Mouse (Mus musculus) cerebellum, adult 9-11 months (tissue): Measurements from ENCODE around the gene Rcor1.

Experiments
- DNase-seq: peaks from one replicate; pipeline ENCODE4 v3.0.0; 2022

Gene Rcor1

GRCm38 (mm10) chr12:111071009-111071408, 31.9 kb downstream of the Rcor1 start:
- DNase-seq, result no peak

- no peak for DNase-seq
Observed at GRCm38 (mm10) chr12:111071477-111072152, 32.5 kb downstream of the Rcor1 start.

DNA sequence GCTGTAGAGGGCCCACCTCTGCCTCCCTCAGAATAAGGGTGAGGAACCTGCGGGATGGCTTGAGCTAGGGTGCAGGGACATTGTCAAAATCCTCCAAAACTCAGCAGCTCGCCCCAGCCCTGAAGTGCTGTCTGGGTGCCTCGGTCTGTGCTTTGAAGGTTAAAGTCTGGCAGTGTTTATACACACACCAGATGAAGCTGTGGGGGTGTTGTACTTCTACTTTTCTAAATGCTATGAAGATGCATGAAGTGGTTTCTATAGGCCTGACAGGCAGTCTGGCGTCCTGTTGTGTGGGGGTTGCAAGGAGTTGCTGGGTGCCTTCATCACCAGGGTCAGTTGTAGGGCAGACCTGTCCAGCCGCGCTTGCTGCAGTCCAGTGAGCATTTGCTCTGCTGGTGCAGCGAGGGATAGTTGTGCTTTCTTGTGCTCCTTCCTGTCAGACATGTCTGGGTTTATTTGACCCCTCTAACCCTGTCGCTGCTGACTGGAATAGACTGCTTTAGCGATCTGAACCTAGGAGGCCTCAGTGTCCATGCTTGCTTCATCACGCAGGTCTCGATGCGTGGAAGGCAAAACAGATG, 37.3 kb downstream of the Rcor1 start:
- no peak for DNase-seq

GRCm38 (mm10) chr12:111085579-111085978, 46.4 kb downstream of the Rcor1 start:
- DNase-seq, result no peak

DNA sequence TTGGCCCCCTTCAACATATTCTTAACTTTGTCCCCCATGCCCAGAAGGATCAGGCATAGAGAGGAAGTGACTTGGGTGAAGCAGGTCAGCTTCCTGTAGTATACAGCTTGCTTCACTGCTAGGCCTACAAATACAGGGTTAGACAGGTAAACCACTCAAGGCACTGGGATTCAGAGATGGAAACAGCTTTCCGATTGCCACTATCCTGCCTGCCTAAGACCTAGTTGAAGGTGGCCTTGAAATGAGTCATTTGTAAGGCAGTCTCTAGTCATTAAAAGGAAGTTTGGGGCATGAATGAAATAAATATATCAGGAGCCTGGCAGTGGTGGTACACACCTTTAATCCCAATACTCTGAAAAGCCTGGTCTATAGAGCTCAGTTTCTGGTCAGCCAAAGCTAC, 47.9 kb downstream of the Rcor1 start:
- DNase-seq, result no peak

DNA sequence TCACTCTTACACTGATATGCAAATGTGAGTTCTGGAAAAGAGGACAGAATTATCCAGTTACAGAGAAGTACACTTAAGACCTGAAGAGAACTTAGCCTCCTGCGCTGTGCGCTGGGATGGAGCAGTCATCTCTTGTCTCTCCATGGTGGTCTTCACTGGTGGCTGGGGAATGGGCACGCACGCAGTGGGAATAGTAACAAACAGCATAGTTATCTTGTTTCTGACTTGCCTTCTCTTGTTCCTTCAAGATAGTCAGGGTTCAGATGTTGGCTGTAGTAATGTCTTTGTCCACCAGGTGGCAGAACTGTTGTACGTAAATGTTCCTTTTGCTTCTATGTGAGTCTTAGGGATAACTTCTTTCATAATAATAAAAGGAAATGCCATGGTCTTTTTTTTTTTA, 49.0 kb downstream of the Rcor1 start:
- DNase-seq, result peak; percentile 61

DNA sequence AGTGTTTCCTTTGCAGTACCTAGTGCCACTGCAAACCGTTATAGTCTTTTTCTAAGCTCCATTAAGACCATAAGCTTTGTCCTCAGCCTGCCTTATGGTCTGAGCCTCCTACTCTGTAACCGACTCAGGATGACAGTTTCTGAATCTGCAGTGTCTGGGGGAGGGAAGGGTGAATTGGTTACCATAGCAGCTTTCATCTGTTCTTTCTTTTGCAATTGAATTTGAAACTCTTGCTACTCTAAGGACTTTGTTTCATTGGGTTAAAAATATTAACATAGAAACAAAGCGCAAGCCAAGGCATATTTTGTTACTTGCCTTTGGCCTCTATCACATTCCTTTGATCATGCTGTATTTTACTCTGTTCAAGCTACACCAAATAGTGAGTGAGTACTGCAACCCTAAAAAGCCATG, 49.6 kb downstream of the Rcor1 start:
- no peak for DNase-seq

DNA sequence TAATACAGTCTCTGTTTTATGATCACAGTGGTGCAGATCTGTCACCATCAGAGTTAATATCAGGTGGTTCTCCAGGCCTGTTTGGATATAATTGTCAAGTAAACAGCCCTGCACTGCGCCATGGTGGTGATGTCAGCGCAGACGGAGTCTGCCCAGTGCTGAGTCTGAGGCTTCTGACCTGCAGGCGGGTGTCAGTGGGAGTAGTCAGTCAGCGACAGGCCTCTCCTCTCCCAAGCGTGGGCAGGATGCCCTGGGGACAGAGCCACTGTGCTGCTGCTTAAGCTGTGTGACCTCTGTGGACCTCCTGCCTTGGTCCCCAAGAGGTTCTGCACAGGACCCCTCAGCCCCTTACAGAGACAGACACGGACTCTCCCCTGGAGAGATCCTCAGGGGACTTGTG, 50.0 kb downstream of the Rcor1 start:
- no peak for DNase-seq

DNA sequence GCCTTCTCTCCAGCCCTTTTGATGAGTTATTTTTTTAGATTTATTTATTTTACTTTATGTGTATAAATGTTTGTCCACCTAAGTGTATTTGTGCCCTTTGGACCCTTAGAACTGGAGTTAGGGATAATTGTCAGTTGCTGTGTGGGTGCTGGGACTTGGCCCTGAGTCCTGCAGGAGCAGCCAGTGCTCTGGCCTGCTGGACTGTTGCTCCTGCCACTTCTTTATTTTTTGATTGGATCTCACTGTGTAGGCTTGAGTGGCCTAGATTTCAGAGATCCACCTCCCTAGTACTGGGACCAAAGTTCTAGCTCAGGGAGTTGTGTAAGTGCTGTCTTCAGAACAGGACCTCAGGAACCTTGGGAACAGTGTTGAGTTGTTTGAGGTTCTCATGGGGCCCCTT, 51.6 kb downstream of the Rcor1 start:
- DNase-seq, result no peak

GRCm38 (mm10) chr12:111091981-111092380, 52.8 kb downstream of the Rcor1 start:
- no peak for DNase-seq

- no peak for DNase-seq
Observed at GRCm38 (mm10) chr12:111094073-111094472, 54.9 kb downstream of the Rcor1 start.

- no peak for DNase-seq
Observed at GRCm38 (mm10) chr12:111095086-111095485, 55.9 kb downstream of the Rcor1 start.

GRCm38 (mm10) chr12:111096249-111096648, 57.1 kb downstream of the Rcor1 start:
- no peak for DNase-seq

DNA sequence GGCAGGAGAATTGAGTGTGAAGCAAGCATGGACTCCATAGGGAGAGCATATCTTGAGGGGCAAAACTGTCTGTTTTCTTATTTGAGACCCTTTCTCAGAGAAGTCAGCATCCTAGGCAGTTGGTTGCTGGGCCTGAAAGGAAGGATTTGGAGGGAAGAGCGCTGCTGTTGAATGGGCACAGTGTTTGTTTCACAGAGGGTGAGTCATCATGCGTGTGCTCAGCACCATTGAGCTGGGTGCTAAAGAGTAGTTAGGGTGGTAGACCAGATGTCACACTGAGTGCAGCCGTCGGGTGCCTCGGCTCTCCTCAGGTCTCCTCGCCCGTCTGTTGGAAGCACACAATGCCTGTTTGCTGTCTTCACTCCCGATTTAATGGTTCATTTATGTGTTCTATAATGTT, 57.9 kb downstream of the Rcor1 start:
- no peak for DNase-seq

- no peak for DNase-seq
Observed at GRCm38 (mm10) chr12:111111176-111111575, 72.0 kb downstream of the Rcor1 start.

DNA sequence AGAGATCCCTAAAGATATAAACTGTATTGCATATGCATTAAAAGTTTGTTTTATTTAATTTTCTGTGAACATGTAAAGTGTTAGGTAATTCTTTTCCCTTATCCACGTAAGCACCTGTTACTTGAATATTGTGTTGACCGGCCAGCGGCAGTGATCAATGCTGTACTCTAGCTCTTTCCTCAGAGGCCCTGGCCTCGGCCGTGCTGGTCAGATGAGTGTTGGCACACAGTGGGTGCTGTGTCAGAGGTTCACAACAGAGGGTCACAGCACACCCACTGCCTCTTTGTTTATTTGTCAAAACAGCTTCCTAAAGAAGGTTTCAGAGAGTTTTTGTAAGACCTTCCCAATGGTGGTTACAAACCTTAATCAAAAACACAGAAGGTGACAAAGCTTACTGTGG, 75.4 kb downstream of the Rcor1 start:
- DNase-seq, result no peak

DNA sequence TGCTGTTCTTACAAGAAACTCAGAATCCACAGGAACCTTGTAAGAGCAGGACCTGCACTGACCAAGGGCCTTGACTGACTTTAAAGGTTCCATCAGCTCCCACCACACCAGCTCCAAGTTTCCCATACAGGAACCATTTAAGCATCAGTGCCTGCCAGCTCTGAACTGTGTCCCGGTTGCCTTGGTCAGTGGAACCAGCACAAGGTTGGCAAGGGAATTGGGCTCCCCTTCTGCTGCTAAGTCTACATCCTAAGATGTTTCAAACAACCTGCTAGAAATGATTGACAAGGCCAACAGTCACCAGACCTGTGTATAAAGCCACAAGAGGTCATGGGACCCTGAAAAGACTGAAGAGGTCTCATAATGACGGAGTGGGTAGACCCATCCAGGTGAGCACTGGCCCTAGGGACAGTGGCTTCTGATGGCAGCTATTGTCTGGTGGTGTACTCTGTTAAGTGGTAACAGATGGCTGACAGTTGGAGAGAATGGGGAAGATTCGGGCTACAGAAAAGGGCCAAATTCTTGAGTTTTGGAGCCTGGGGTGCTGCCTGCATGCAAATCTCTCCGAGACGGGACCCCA, 80.4 kb downstream of the Rcor1 start:
- DNase-seq, result peak; percentile 64

DNA sequence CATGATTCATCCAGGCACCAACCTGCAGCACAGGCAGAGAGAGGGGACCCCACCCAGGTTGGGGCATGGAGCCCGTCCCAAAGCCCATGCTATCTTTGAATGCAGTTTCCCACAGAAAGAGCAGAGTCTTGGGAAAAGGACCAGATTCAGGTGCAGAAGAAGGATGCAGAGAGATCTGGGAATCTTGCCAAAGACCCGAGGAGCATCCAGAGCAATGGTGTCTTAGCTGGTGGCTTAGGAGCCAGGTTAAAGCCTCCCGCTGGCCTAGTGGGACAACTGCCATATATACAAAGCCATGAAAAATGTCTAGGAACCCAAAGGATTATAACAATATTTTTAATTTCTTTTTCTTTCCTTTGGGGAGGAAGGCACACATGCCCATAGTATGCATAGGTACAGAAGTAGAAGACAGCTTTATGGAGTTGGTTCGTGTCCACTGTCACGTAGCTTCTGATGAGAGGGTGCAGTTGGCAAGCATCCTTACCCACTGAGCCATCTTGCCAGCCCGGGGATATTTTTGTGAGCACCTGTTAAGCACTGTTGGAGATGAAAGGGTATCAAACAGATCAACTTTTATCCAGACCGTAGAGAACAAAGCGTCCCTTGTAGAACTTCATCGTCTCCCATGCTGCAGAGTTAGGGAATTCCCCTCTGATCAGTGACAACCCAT, 82.0 kb downstream of the Rcor1 start:
- peak; percentile 74 for DNase-seq

DNA sequence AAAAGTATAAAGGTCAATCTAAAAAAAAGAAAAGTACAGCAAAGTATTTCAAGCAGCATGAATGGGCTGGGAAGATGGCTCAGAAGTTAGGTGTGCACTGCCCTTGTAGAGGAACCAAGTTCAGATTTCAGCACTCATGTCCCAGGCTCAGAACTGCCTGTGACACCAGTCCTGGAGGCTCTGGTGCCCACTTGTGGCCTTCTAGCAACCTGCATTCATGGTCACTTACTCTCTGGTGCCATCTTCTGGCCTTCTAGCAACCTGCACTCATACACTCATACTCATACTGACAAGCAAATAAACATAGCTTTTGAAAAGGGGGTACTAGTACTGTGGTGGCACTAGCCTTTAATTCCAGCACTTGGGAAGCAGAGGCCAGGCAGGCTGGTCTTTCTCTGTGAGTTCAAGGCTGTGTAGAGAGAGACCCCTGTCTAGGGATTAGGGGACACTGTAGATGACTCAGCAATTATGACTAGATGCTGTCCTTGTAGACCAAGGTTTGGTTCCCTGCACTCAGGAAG, 83.2 kb downstream of the Rcor1 start:
- no peak for DNase-seq

DNA sequence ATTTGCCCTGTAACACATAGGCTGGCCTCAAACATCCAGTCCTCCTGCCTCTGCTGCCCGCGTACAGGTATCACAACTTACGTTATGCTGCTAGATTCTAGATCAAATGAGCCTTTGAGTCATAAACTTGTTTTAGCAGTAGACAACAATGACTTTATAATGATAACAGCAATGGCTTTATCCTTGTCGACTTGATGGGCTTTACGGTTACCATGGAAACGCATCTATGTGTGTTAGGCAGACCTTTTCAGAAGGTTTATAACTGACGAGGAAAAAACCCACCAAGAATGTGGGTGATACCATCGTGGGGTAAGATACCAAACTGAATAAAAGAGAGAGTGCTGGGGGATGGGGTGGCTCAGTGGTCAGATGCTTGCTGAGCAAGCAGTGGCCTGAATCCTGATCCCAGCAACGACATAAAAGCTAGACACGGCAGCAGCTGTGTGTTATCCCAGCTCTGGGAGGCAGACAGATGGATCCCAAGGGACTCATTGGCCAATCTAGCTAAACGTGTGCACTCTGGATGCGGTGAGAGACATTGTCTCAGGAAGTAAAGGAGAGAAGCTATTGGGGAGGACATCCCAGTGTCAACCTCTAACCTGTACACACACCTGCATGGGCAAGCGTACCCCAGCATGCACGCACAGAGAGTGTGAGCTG, 85.6 kb downstream of the Rcor1 start:
- no peak for DNase-seq

- DNase-seq, result no peak
Observed at GRCm38 (mm10) chr12:111125666-111126065, 86.5 kb downstream of the Rcor1 start.

- peak; percentile 53 for DNase-seq
Observed at GRCm38 (mm10) chr12:111134169-111134568, 95.0 kb downstream of the Rcor1 start.
